Mouse (Mus musculus) lung, adult 2 months (tissue): ENCODE measurements around the gene Gm49339.

Source experiments
- CTCF ChIP-seq: fragments of 200-500 bp; IDR thresholded peaks from 2 replicates; pipeline ENCODE4 v1.5.1; 2011; ENCODE audit warnings: mild to moderate bottlenecking, low read length, control low read depth; ENCODE audit not compliant: insufficient read depth
- POLR2A ChIP-seq: fragments of 200-500 bp; IDR thresholded peaks from 2 replicates; pipeline ENCODE4 v1.6.1; 2011; ENCODE audit warnings: low read depth, mild to moderate bottlenecking, control low read depth, low read length, borderline replicate concordance; ENCODE audit errors: extremely low read depth

GRCm38 (mm10) chr10:51530813-51531212, 50.4 kb downstream of the Gm49339 start:
- TF ChIP-seq CTCF = no peak
- no peak for TF ChIP-seq POLR2A
